Mouse (Mus musculus): ENCODE measurements at regions not wholly inside any gene's neighbourhood (a gene's known extent, or its start where the extent isn't known, plus 50 kb on each side); places are given as distances from the start of the nearest gene placed in this dataset.

GRCm38 (mm10) chr5:126096616-126097261 is 565.2 kb downstream of the Tmem132b start:
- Histone ChIP-seq H3K79me2 (ENCODE audit: control insufficient read depth, insufficient read depth, low read length, poor library complexity) (no peaks in the 10 kb centered on the region), H3K9ac (ENCODE audit: control insufficient read depth, low read depth, low read length, poor library complexity, severe bottlenecking) (no peak overlapping the region), H3K9me3 (replicated peaks; ENCODE audit: insufficient read depth, low read length) (no peaks in the 10 kb centered on the region), H3K27me3 (ENCODE audit: control insufficient read depth in 1 of 2, insufficient read depth in 2 of 2, low read length in 2 of 2) (no peaks in the 10 kb centered on the region), H3K27ac (ENCODE audit: control insufficient read depth, low read depth, low read length) (no peak overlapping the region), H3K4me3 (ENCODE audit: control insufficient read depth in 1 of 2, insufficient read depth in 1 of 2, low read depth in 2 of 2, low read length in 2 of 2) (no peak overlapping the region), H3K36me3 (ENCODE audit: control insufficient read depth in 1 of 2, insufficient read depth in 2 of 2, low read length in 2 of 2) (no peaks in the 10 kb centered on the region), H3K4me1 (ENCODE audit: control insufficient read depth in 1 of 2, insufficient read depth in 2 of 2, low read length in 2 of 2) (no peaks in the 10 kb centered on the region)
- DNase-seq (ENCODE audit: low read depth, low spot score), result no peak
- TF ChIP-seq ZNF384 (IDR thresholded peaks at IDR 0.05; ENCODE audit: low read depth, low read length), result no peak
- no peak for TF ChIP-seq RCOR1 (IDR thresholded peaks at IDR 0.05; ENCODE audit: low read depth, low read length)
- TF ChIP-seq MAX (IDR thresholded peaks at IDR 0.05; ENCODE audit: low read length), result no peak
- no peak for TF ChIP-seq MAFK (IDR thresholded peaks at IDR 0.05; ENCODE audit: borderline replicate concordance, low read depth, low read length)
- TF ChIP-seq ZC3H11A (IDR thresholded peaks at IDR 0.05; ENCODE audit: low read depth, low read length), result no peak
- no peak for TF ChIP-seq SIN3A (IDR thresholded peaks at IDR 0.05; ENCODE audit: low read length)
- no peak for TF ChIP-seq KAT2A (conservative IDR thresholded peaks at IDR 0.05; ENCODE audit: low read depth, low read length)
- no peak for TF ChIP-seq EP300 (IDR thresholded peaks at IDR 0.05; ENCODE audit: low read depth in 1 of 2, low read length in 2 of 2)
- TF ChIP-seq CTCF (IDR thresholded peaks at IDR 0.05 in 2 of 3, conservative IDR thresholded peaks at IDR 0.05 in 1 of 3; ENCODE audit: control insufficient read depth in 1 of 3, insufficient read depth in 1 of 3, low read depth in 2 of 3, low read length in 3 of 3, poor library complexity in 1 of 3, severe bottlenecking in 1 of 3), result no peak
- no peak for TF ChIP-seq TAL1 (IDR thresholded peaks at IDR 0.05; ENCODE audit: low read length)
- no peak for TF ChIP-seq TBP (IDR thresholded peaks at IDR 0.05; ENCODE audit: low read depth, low read length)
- no peak for TF ChIP-seq E2F4 (IDR thresholded peaks at IDR 0.05; ENCODE audit: borderline replicate concordance, low read depth, low read length)
- TF ChIP-seq TCF12 (IDR thresholded peaks at IDR 0.05; ENCODE audit: low read depth, low read length), result no peak
- TF ChIP-seq MYB (IDR thresholded peaks at IDR 0.05; ENCODE audit: low read depth, low read length), result no peak
- TF ChIP-seq GABPA (IDR thresholded peaks at IDR 0.05; ENCODE audit: low read depth, low read length), result no peak
- TF ChIP-seq SMC3 (IDR thresholded peaks at IDR 0.05; ENCODE audit: low read depth, low read length), result no peak

- Histone ChIP-seq H3K27ac (ENCODE audit: control insufficient read depth, low read depth, low read length) (no peak overlapping the region), H3K27me3 (ENCODE audit: control insufficient read depth in 1 of 2, insufficient read depth in 2 of 2, low read length in 2 of 2) (no peaks in the 10 kb centered on the region), H3K9me3 (replicated peaks; ENCODE audit: insufficient read depth, low read length) (no peaks in the 10 kb centered on the region)
Observed at GRCm38 (mm10) chr5:126097262-126097628, 565.7 kb downstream of the Tmem132b start.

More at GRCm38 (mm10) chr5:126097262-126097628, 565.7 kb downstream of the Tmem132b start:
- DNase-seq (ENCODE audit: low read depth, low spot score), result no peak
- Histone ChIP-seq H3K36me3 (ENCODE audit: control insufficient read depth in 1 of 2, insufficient read depth in 2 of 2, low read length in 2 of 2) (no peaks in the 10 kb centered on the region), H3K9ac (ENCODE audit: control insufficient read depth, low read depth, low read length, poor library complexity, severe bottlenecking) (no peak overlapping the region), H3K4me1 (ENCODE audit: control insufficient read depth in 1 of 2, insufficient read depth in 2 of 2, low read length in 2 of 2) (no peaks in the 10 kb centered on the region), H3K4me3 (ENCODE audit: control insufficient read depth in 1 of 2, insufficient read depth in 1 of 2, low read depth in 2 of 2, low read length in 2 of 2) (no peak overlapping the region), H3K79me2 (ENCODE audit: control insufficient read depth, insufficient read depth, low read length, poor library complexity) (no peaks in the 10 kb centered on the region)
- TF ChIP-seq CTCF (IDR thresholded peaks at IDR 0.05 in 2 of 3, conservative IDR thresholded peaks at IDR 0.05 in 1 of 3; ENCODE audit: control insufficient read depth in 1 of 3, insufficient read depth in 1 of 3, low read depth in 2 of 3, low read length in 3 of 3, poor library complexity in 1 of 3, severe bottlenecking in 1 of 3), result no peak
- TF ChIP-seq CHD1 (IDR thresholded peaks at IDR 0.05; ENCODE audit: low read depth, low read length), result no peak
- no peak for TF ChIP-seq UBTF (IDR thresholded peaks at IDR 0.05; ENCODE audit: borderline replicate concordance, insufficient read depth, low read depth, low read length)
- TF ChIP-seq ETS1 (IDR thresholded peaks at IDR 0.05; ENCODE audit: low read depth, low read length), result no peak
- no peak for TF ChIP-seq MYB (IDR thresholded peaks at IDR 0.05; ENCODE audit: low read depth, low read length)
- TF ChIP-seq MYC (IDR thresholded peaks at IDR 0.05; ENCODE audit: low read depth, low read length), result no peak
- no peak for TF ChIP-seq MXI1 (IDR thresholded peaks at IDR 0.05; ENCODE audit: low read depth, low read length)
- TF ChIP-seq MAX (IDR thresholded peaks at IDR 0.05; ENCODE audit: low read length), result no peak
- TF ChIP-seq E2F4 (IDR thresholded peaks at IDR 0.05; ENCODE audit: borderline replicate concordance, low read depth, low read length), result no peak
- no peak for TF ChIP-seq GATA1 (IDR thresholded peaks at IDR 0.05; ENCODE audit: low read depth, low read length)
- TF ChIP-seq NELFE (IDR thresholded peaks at IDR 0.05; ENCODE audit: low read depth, low read length), result no peak
- TF ChIP-seq HCFC1 (IDR thresholded peaks at IDR 0.05; ENCODE audit: low read depth, low read length), result no peak
- TF ChIP-seq KAT2A (conservative IDR thresholded peaks at IDR 0.05; ENCODE audit: low read depth, low read length), result no peak
- no peak for TF ChIP-seq ZNF384 (IDR thresholded peaks at IDR 0.05; ENCODE audit: low read depth, low read length)
